Mouse (Mus musculus) heart, adult 2 months (tissue): ENCODE measurements around the gene Btbd9.

ENCODE experiments used
- CTCF ChIP-seq: fragments of 200-600 bp; IDR thresholded peaks from 2 replicates; pipeline ENCODE4 v1.8.1; 2022; ENCODE audit warnings: antibody characterized with exemption, mild to moderate bottlenecking, moderate library complexity
- EP300 ChIP-seq: fragments of 200-500 bp; IDR thresholded peaks from 2 replicates; pipeline ENCODE4 v1.6.1; 2011; ENCODE audit warnings: low read depth, low read length, control low read depth; ENCODE audit not compliant: insufficient read depth

- no peak for TF ChIP-seq EP300
- TF ChIP-seq CTCF, result no peak
Measured at GRCm38 (mm10) chr17:30241061-30241460, 335.2 kb downstream of the Btbd9 start.
